Mouse (Mus musculus): ENCODE results near the gene Gm17304. TPM values are rescaled to one million over a fixed set of nuclear protein-coding genes. Genes with fewer than 3 reads are reported as not detected.

The Gm17304 gene
- total and polyA plus RNA-seq, 2 experiments from 2014 or later, result not detected

DNA sequence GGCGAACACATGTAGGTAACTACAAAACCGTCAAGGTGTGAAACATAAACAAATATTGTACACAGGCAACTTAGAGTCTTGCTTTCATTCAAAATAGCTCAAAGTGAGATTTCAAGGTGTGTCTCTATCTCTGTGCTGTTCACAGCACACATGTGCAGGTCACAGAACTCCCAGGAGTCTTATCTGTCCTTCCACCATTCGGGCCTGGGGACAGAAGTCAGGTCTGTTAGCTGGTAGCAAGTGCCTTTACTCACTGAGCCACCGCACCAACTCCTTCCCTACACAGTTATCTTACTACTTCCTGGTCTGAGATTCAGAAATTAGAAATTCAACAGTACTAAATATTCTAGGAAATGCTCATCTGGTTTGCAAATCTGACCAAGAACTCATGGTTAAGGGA is 34.5 kb downstream of the Gm17304 start:
- ATAC-seq (ENCODE audit: low FRiP score), result no peak
- Histone ChIP-seq H3K9ac (replicated peaks; ENCODE audit: low read length, poor library complexity, severe bottlenecking) (no peak overlapping the region), H3K36me3 (ENCODE audit: insufficient read depth, low read length) (no peaks in the 10 kb centered on the region), H3K27me3 (ENCODE audit: insufficient read depth, low read length) (no peaks in the 10 kb centered on the region), H3K9me3 (ENCODE audit: low read length) (no peaks in the 10 kb centered on the region), H3K4me1 (ENCODE audit: insufficient read depth, low read length) (no peaks in the 10 kb centered on the region), H3K27ac (ENCODE audit: low read depth, low read length) (no peak overlapping the region), H3K4me2 (ENCODE audit: low read depth, low read length, poor library complexity, severe bottlenecking) (no peak overlapping the region), H3K4me3 (ENCODE audit: low read depth, low read length) (no peak overlapping the region)
- no peak for TF ChIP-seq CTCF (IDR thresholded peaks at IDR 0.05)
- no peak for DNase-seq (ENCODE audit: low spot score)
- 94% methylated on average over 4 of the region's 4 CpGs for WGBS

DNA sequence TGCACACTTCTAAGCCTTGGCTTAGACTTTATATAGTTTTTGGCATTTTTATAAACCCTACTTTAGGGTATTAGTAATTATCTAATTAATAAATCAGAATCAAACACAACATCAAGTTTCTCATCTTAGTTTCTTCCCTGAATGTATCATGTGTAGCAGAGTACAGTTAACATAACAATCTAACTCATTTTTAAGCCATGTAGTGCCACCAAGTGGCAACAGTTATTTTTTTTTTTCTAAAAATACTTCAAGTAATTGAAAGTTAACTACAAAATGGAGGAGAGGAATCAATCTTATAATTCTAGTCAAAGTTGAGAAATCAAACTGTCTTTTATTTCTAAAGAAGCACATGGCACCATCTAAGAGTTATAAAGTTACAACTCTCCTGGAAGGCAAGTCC is 40.5 kb downstream of the Gm17304 start:
- TF ChIP-seq CTCF (IDR thresholded peaks at IDR 0.05), result peak; percentile 64
- Histone ChIP-seq H3K9me3 (ENCODE audit: low read length) (no peaks in the 10 kb centered on the region), H3K36me3 (ENCODE audit: insufficient read depth, low read length) (no peaks in the 10 kb centered on the region), H3K4me2 (ENCODE audit: low read depth, low read length, poor library complexity, severe bottlenecking) (no peak overlapping the region), H3K9ac (replicated peaks; ENCODE audit: low read length, poor library complexity, severe bottlenecking) (no peak overlapping the region), H3K4me1 (ENCODE audit: insufficient read depth, low read length) (no peaks in the 10 kb centered on the region), H3K27ac (ENCODE audit: low read depth, low read length) (no peak overlapping the region), H3K27me3 (ENCODE audit: insufficient read depth, low read length) (no peaks in the 10 kb centered on the region), H3K4me3 (ENCODE audit: low read depth, low read length) (no peak overlapping the region)
- ATAC-seq (ENCODE audit: low FRiP score), result no peak
- peak; percentile 38 for DNase-seq (ENCODE audit: low spot score)

DNA sequence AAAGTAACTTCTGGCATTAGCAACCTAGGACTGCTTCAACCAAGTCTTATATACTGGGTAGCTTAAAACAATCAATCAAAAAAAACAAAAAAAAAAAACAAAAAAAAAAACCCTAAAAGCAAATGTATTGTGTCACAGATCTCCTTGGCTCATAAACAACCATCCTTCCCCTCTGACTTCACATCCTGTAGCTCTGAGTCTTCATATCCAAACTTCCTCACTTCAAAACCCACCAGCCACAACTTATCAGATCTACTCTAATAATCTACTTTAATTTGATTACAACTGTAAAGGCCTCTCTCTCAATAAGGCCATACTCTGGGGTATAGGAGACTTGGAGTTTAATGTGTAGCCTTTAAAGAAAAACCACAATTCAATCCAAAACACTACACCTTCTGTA is 41.1 kb downstream of the Gm17304 start:
- H3K36me3 ChIP-seq (ENCODE audit: insufficient read depth, low read length), result no peaks in the 10 kb centered on the region
- TF ChIP-seq CTCF (IDR thresholded peaks at IDR 0.05), result no peak
- ATAC-seq (ENCODE audit: low FRiP score) (no peak), DNase-seq (ENCODE audit: low spot score) (no peak)
- no peaks in the 10 kb centered on the region for H3K9me3 ChIP-seq (ENCODE audit: low read length)
- H3K27ac ChIP-seq (ENCODE audit: low read depth, low read length), result no peak overlapping the region
- no peaks in the 10 kb centered on the region for H3K4me1 ChIP-seq (ENCODE audit: insufficient read depth, low read length)
- no peaks in the 10 kb centered on the region for H3K27me3 ChIP-seq (ENCODE audit: insufficient read depth, low read length)
- no peak overlapping the region for H3K4me3 ChIP-seq (ENCODE audit: low read depth, low read length)
- H3K9ac ChIP-seq (replicated peaks; ENCODE audit: low read length, poor library complexity, severe bottlenecking), result no peak overlapping the region
- no peak overlapping the region for H3K4me2 ChIP-seq (ENCODE audit: low read depth, low read length, poor library complexity, severe bottlenecking)

DNA sequence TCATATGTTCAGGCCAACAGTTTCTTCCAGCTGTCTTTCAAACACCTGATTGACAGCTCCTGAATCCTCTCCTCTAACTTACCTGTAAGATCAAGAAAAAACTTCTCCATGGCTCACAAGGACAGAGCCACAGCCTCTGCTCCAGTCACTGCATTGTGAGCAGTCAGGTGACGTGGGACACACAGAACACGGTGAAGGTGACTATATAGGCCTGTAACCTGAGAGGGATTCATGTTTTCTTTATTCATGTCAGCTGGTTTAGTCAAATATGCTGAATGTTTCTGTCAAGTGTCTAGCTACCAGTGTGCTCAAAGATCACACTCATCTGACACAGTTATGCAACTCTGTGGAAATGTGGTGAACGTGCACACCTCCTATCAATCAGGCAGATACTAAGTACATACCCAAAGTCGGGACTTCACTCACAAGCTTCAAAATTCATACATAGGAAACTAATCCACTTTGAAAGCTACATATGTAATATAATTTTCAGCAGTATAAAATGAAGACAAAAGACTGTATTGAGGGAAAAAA is 43.4 kb downstream of the Gm17304 start:
- H3K9ac ChIP-seq (replicated peaks; ENCODE audit: low read length, poor library complexity, severe bottlenecking), result no peak overlapping the region
- H3K4me2 ChIP-seq (ENCODE audit: low read depth, low read length, poor library complexity, severe bottlenecking), result no peak overlapping the region
- H3K4me3 ChIP-seq (ENCODE audit: low read depth, low read length), result no peak overlapping the region
- DNase-seq (ENCODE audit: low spot score) (no peak), ATAC-seq (ENCODE audit: low FRiP score) (no peak)
- no peaks in the 10 kb centered on the region for H3K36me3 ChIP-seq (ENCODE audit: insufficient read depth, low read length)
- no peaks in the 10 kb centered on the region for H3K4me1 ChIP-seq (ENCODE audit: insufficient read depth, low read length)
- 93% methylated on average over 4 of the region's 4 CpGs for WGBS
- H3K27me3 ChIP-seq (ENCODE audit: insufficient read depth, low read length), result no peaks in the 10 kb centered on the region
- H3K27ac ChIP-seq (ENCODE audit: low read depth, low read length), result no peak overlapping the region
- H3K9me3 ChIP-seq (ENCODE audit: low read length), result no peaks in the 10 kb centered on the region
- no peak for TF ChIP-seq CTCF (IDR thresholded peaks at IDR 0.05)

DNA sequence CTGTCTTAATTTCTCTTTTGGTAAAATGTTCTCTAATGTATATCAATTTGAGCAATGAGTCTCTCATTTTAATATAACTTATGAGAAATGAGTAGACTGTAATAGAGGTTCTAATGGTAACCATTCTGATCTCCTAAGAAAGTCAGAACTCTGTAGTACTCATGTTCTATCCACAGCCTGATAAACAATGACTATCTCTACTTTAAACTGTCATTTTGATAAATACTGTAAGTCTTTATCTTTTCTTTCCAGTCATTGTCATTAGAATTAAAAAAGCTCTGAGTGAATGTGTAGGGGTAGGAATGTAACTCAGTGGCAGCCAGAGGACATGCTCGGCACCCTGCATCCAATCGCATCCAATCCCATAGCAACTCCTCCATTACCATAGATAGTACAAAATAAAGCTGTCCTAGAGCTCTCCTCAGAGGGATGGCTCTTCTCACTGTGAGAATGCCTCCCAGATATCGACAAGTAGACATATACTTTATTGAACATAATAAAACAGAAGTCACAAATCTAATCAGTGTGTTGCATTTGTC is 44.0 kb downstream of the Gm17304 start:
- no peak for DNase-seq (ENCODE audit: low spot score)
- 82% methylated on average over 3 of the region's 3 CpGs for WGBS
- H3K4me1 ChIP-seq (ENCODE audit: insufficient read depth, low read length), result no peaks in the 10 kb centered on the region
- H3K9ac ChIP-seq (replicated peaks; ENCODE audit: low read length, poor library complexity, severe bottlenecking), result no peak overlapping the region
- no peak for ATAC-seq (ENCODE audit: low FRiP score)
- TF ChIP-seq CTCF (IDR thresholded peaks at IDR 0.05), result no peak
- no peaks in the 10 kb centered on the region for H3K27me3 ChIP-seq (ENCODE audit: insufficient read depth, low read length)
- H3K36me3 ChIP-seq (ENCODE audit: insufficient read depth, low read length), result no peaks in the 10 kb centered on the region
- H3K9me3 ChIP-seq (ENCODE audit: low read length), result no peaks in the 10 kb centered on the region
- no peak overlapping the region for H3K4me2 ChIP-seq (ENCODE audit: low read depth, low read length, poor library complexity, severe bottlenecking)
- H3K4me3 ChIP-seq (ENCODE audit: low read depth, low read length), result no peak overlapping the region
- no peak overlapping the region for H3K27ac ChIP-seq (ENCODE audit: low read depth, low read length)

Other genes starting within 250 kb of the Gm17304 start
- 27.6 and 28.0 TPM in 2 replicates for gene Barhl2, start 150.9 kb upstream of the Gm17304 start, total RNA-seq (2014; rRNA removed)
- 5.7 and 6.5 TPM in 2 replicates for gene Barhl2, start 150.9 kb upstream of the Gm17304 start, polyA plus RNA-seq (2015; fragmentation: Nextera tagmentation; extraction: Ambion mirVana)
- gene Zfp644, start 88.2 kb downstream of the Gm17304 start, total RNA-seq (2014; rRNA removed), result 89.7 and 119 TPM in 2 replicates
- 64.9 and 72.2 TPM in 2 replicates for gene Zfp644, start 88.2 kb downstream of the Gm17304 start, polyA plus RNA-seq (2015; fragmentation: Nextera tagmentation; extraction: Ambion mirVana)